Mouse (Mus musculus): Measurements from ENCODE around the gene Smtnl1.

DNA sequence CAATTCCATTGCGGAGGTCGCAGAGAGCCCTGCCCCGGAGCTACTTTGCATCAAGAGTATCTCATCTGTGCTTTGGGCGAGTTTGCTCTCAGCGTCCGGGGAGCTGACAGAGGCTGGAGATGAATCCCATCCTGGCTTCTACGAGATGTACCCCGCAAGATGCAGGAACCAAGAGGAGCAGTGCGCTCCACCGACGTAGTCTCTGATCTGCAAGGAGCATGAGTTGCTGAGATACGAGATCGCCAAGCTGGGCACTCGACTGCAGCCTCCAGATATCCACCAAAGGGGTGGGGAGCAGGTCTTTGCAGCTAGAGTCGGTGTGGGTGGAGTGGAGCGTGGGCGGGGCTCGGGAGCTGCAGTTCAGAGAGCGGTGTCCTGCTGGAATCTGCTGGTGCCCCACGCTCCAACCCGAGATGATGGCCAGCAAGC, 23.9 kb downstream of the Smtnl1 start, which contains the start of gene Ube2l6:
- TF ChIP-seq CTCF (IDR thresholded peaks at IDR 0.05; ENCODE audit: borderline replicate concordance, insufficient read depth, low read length) (no peak), POLR2A (IDR thresholded peaks at IDR 0.05; ENCODE audit: low read depth, low read length) (0 out of 2 replicates have a peak, but pooled peaks have one; percentile 30)
